Mouse (Mus musculus): ENCODE data around the gene Abca1.

Abca1 gene

DNA sequence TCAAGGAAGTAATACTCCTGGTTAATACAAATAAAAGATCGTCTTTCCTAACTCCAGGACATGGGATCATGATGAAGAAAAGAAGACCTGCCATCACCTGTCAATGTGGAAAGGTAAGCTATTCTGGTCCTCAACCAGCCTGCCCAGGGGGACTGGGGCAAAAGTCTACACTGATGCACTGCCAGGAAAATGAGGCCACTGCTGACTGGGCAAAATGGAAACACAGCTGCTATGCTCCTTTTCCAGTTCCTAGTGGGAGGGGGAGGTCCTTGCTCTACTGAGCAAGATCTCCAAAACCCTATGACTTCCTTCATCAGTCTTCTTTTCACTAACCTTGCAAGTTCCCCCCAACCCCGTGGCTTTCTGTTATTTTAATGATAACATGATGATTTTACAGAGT lies 73.1 kb downstream of the Abca1 start:
- no peak for DNase-seq (ENCODE audit: low spot score in 2 of 2)

DNA sequence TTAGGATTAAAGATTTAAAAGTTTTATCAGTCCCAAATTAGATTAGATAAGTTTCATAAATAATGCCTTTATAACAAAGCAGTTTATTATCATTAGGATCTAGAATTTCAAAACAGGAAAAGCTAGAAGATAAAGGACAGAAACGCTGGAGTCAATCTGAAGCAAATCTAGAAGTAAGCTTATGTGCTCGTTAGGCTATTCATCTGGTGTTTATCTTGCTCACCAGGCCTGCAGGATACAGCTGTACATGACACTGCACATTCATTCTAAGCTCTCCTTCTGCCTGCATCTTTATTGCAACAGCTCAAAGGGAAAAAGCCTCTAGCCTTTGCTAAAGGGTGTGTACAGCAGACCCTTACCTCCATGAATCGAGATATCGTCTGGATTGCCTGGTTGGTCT lies 74.1 kb downstream of the Abca1 start:
- DNase-seq (ENCODE audit: low spot score in 2 of 2): no peak

DNA sequence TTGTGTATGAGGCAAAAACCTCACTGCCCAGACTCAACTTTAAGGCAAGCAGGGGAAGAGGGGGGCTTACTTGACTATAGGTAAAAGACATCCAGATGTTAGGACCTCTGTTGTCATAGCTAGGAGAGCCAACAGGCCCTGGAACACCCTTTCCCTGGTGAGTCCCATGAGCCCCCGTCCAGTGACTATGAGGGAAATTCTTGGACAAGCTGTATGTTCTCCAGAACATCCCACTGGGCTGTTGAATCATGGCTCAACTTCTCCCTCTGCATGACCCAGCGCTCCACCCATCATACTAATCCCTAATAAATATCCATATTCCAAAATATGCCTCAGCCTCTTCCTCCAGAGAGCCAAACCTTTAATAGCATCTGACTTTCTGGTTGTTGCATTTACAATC lies 76.6 kb downstream of the Abca1 start:
- no peak for DNase-seq (ENCODE audit: low spot score in 2 of 2)

DNA sequence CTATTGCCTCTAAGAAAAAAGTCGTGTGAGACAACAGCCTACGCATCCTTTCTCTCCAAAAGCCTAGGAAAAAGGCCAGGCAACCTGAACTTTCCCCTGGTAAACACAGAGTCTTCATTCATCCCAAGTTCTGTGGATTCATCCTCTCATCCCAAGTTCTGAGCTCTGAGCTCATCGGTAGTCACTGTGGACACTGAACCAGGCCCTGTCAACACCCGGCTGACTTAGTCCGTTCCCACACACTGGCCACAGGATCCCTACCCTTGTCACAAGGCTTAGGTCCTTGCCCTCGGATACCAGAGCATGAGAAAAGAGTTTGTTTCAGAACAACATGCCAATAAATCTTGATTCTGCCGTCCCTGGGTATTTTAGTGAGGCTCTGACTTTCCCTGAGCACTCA lies 77.2 kb downstream of the Abca1 start:
- no peak for DNase-seq (ENCODE audit: low spot score in 2 of 2)

DNA sequence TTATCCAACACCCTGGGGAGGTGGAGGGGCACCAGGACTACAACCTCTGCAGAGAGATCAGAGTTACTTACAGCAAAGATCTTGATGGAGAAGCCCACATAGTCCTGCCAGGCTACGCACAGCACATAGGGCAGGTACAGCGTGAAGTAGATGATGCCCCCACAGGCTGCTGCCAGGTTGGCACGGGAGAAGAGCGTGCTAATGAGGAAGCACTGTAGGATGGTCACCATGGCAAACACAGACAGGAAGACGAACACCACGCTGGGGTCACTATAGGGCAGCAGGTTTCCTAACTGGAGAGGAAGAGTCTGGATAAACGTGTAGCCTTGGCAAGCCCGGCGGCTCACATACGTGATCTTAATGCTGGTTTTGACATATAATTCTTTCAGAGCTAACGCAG lies 77.8 kb downstream of the Abca1 start:
- no peak for DNase-seq (ENCODE audit: low spot score in 2 of 2)

DNA sequence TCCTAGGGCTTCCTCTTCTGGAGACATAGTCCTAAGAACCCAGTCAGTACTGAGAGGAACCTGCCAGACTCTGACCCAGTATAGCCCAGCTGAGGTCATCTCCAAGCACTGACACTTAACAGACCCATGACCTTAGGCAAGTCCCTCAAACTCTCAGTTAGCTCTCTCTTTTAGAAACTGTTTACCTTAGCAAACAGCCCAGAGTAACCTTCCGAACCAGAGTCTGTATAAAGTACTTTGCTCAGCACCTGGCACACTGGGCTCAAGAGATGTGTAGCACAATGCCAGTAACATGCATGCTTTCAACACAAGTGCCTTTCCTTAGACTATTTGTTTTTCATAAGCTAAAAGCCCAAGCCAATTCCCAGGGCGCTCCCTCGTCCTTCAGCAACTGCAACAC lies 79.4 kb downstream of the Abca1 start:
- no peak for DNase-seq (ENCODE audit: low spot score in 2 of 2)

- DNase-seq (ENCODE audit: low spot score in 2 of 2): no peak
These were observed 80.8 kb downstream of the Abca1 start for GRCm38 (mm10) chr4:53078793-53079310.

- DNase-seq (ENCODE audit: low spot score in 2 of 2): no peak
These were observed 82.8 kb downstream of the Abca1 start for GRCm38 (mm10) chr4:53076788-53077350.

GRCm38 (mm10) chr4:53073025-53073424 lies 86.7 kb downstream of the Abca1 start:
- no peak for DNase-seq (ENCODE audit: low spot score in 2 of 2)

DNA sequence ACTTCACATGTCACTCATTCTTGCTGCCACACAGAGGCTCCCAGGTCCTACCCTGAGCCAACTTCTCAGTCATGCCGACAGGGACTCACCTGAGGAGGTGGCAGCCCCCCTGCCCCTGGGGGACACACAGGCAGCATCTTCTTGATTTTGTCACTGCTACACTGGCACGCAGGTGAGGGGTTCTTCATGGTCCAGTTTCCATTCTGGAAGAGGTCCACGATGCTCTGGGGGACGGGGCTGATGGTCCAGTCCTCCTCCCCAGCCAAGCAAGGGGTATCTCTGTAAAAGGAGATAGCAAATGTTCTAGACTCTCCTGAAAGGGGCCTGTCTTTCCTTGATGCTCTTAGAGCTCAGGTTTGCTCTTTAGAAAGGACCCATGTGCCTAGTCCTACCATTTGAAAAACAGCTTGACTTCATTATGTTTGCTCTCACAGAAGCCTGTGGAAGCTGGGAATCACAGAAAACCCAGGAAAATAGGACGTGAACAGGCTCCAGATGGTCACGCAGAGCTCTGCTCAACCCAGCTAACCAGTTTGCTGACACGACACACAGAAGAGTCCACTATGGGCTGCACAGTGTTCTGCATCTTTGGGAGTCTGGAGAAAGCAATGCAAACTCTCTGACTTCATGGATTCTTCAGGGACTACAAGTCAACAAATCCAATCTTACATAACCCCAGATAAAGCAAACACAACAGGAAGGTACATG lies 97.2 kb downstream of the Abca1 start:
- DNase-seq (ENCODE audit: low spot score in 2 of 2): no peak

GRCm38 (mm10) chr4:53046238-53047022 lies 113.3 kb downstream of the Abca1 start:
- no peak for DNase-seq (ENCODE audit: low spot score in 2 of 2)

- no peak for DNase-seq (ENCODE audit: low spot score in 2 of 2)
These were observed 113.9 kb downstream of the Abca1 start for GRCm38 (mm10) chr4:53045807-53046206.

DNA sequence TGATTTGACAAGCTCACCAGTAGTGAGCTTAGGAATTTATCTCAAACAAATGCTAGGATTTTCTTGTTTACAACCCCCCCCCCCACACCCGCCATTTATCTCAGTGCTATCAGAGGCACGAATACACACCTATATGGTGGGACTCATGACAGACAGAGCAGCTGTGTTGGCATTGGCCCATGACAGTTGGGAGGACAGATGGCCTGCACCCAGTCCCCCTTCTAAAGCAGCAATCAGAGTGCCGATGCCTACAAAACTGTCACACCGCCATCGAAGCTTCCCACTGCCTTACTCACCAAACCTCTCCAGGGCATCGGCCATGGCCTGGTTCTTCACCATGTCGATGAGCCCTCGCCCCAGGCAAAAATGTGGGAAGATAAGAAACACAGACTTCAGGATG lies 115.9 kb downstream of the Abca1 start:
- no peak for DNase-seq (ENCODE audit: low spot score in 2 of 2)

DNA sequence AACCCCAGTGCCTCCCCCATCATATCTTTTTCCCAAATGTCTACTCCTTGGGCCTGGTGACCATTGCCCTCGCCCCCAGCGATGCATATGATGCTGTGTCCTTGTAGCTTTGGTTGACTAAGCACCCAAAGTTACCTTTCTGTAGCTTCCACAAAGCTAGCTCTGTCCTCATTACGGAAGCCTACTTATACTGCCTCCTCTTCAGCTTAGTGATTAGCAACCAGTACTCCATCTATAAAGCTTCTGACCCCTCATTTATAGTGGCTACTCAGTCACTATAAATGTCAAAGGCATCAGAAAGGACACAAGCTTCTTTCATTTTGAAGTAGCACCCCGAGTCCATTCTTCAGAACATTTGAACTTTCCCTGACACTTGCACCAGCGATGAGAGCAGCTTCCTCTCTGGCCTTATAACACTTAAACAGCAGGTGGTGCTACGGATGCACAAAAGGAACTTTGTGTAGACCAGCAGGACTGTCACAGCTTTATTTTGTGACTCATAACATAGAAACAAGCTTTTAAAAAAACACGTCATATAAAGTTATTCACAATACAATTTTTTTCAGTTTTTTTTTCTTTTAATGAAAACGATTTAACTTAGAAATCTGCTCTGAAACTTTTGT lies 129.3 kb downstream of the Abca1 start:
- peak in 1 of 2 experiments; percentile 34 for DNase-seq (ENCODE audit: low spot score in 2 of 2)

DNA sequence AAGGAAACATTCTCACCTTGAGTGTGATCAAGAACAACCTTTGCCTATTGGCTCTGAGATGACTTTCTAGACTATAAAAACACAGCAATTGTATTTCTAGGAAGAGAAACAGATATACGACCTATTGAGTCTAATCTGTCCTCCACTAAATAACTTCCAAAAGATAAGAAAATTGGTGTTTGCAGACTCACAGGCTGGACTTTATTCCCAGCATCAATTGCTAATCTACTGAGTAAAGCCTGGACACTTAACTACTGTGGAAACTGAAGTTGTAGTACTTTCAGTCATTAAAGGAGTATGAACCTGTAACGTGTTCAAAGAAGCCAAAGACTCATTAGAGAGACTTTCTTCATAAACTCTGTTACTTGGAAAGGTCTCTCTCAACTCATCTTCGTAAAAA lies 131.9 kb downstream of the Abca1 start:
- no peak for DNase-seq (ENCODE audit: low spot score in 2 of 2)

DNA sequence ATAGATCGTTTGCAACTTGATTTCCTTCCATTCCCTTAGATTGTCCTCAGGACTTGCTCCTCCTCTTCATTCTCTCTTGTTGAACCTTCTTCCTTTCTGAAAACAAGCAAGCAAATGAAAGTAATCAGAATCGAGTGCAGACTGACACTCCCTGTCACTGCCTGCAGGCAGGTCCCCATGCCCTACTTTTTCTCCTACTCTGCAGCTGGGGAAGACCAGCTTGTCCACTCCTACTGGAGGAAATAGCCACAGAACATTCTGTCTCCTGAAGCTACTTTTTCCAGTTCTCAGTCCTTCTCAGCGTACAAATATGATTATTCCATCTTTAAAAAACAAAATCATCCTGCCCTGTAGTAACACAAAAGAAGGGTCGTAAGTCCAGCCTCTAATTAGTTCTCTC lies 135.3 kb downstream of the Abca1 start:
- DNase-seq (ENCODE audit: low spot score in 2 of 2): no peak

- no peak for DNase-seq (ENCODE audit: low spot score in 2 of 2)
These were observed 136.3 kb downstream of the Abca1 start for GRCm38 (mm10) chr4:53023189-53023925.

DNA sequence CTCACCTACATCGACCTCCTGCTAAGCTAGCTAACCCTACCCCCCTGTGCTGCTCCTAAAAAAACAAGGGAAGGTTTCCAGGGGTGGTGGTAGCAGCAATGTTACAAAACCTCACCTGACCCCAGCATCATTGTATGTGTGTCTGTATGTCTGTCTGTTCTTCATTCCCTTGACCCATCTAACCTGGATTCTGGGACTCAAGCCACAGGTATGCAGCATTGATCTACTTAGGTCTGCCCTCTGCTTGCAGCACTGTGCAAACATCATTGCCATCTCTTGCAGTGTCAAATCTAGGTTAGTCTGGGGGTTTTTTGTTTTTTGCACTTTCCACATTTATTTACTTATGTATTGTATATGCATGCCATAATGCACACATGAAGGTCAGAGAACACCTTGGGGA lies 141.3 kb downstream of the Abca1 start:
- no peak for DNase-seq (ENCODE audit: low spot score in 2 of 2)

DNA sequence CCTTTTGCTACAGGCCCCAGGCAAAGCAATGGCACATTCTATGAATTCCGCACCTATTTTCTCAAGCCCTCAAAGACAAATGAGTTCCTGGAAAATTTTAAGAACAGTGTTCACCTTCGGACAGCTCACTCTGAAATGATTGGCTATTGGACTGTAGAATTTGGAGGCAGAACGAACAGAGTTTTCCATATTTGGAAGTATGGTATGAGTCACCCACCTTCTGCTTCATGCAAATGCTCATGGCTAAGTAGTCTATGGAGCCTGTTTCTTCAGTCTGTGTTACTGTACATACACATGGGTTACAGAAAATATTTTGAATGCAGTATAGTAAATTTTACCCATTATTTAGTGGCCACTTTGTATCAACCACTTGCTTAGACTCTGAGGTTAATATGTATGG lies 144.7 kb downstream of the Abca1 start:
- DNase-seq (ENCODE audit: low spot score in 2 of 2): no peak

- no peak for DNase-seq (ENCODE audit: low spot score in 2 of 2)
These were observed 145.3 kb downstream of the Abca1 start for GRCm38 (mm10) chr4:53014421-53014820.

GRCm38 (mm10) chr4:53011732-53012361 lies 147.8 kb downstream of the Abca1 start, which contains the start of gene Nipsnap3b:
Gene Nipsnap3b, plus strand, starts transcription at chr4:53011880.
- DNase-seq (ENCODE audit: low spot score in 2 of 2): peak; percentile 93 to 95
